Mouse (Mus musculus) C2C12 (cell line): Measurements from ENCODE around the gene 9830107B12Rik. TPM values are rescaled to one million over a fixed set of nuclear protein-coding genes. Genes with fewer than 3 reads are reported as not detected.

Experiments
- H3K27me3 ChIP-seq: one replicate; pipeline ENCODE4 v1.6.1; 2011; ENCODE audit not compliant: control insufficient read depth, insufficient read depth, insufficient read length
- H3K36me3 ChIP-seq: one replicate; pipeline ENCODE4 v1.6.1; 2011; ENCODE audit not compliant: control insufficient read depth, insufficient read depth
- H3K4me3 ChIP-seq: one replicate; pipeline ENCODE4 v1.5.1; 2011; ENCODE audit warnings: mild to moderate bottlenecking, control low read depth; ENCODE audit not compliant: poor library complexity, insufficient read depth, severe bottlenecking
- H3K79me2 ChIP-seq: one replicate; pipeline ENCODE4 v1.6.1; 2011; ENCODE audit not compliant: control insufficient read depth, insufficient read depth
- H3K79me3 ChIP-seq: one replicate; pipeline ENCODE4 v1.6.1; 2011; ENCODE audit warnings: low read depth, control low read depth
- H3ac ChIP-seq: one replicate; pipeline ENCODE3; 2011; ENCODE audit warnings: low read depth; ENCODE audit not compliant: control insufficient read depth, insufficient read length
- CEBPB ChIP-seq: IDR thresholded peaks from one replicate; pipeline ENCODE4 v1.6.1; 2011; ENCODE audit warnings: low read depth, mild to moderate bottlenecking, control low read depth, moderate library complexity
- CTCF ChIP-seq: IDR thresholded peaks from one replicate; pipeline ENCODE4 v1.5.1; 2011; ENCODE audit not compliant: control insufficient read depth, insufficient read depth, insufficient read length
- FOSL1 ChIP-seq: IDR thresholded peaks from one replicate; pipeline ENCODE4 v1.8.0; 2011; ENCODE audit warnings: mild to moderate bottlenecking, low read length; ENCODE audit not compliant: poor library complexity, insufficient read depth, severe bottlenecking
- MAX ChIP-seq: IDR thresholded peaks from one replicate; pipeline ENCODE4 v1.6.1; 2011; ENCODE audit warnings: mild to moderate bottlenecking, control low read depth
- MYOD1 ChIP-seq: IDR thresholded peaks from one replicate; pipeline ENCODE4 v1.6.1; 2011; ENCODE audit warnings: low read depth; ENCODE audit not compliant: control insufficient read depth, insufficient read length
- MYOG ChIP-seq: IDR thresholded peaks from one replicate; pipeline ENCODE4 v1.6.1; 2011; ENCODE audit not compliant: control insufficient read depth, insufficient read length; ENCODE audit errors: extremely low read depth
- USF1 ChIP-seq: IDR thresholded peaks from one replicate; pipeline ENCODE4 v1.6.1; 2011; ENCODE audit warnings: low read depth, mild to moderate bottlenecking, control low read depth, moderate library complexity
- polyA plus RNA-seq: library from polyadenylated mRNA; unstranded; fragments of >200 nt; fragmentation: generic; extraction: Trizol; gene quantifications from one replicate; pipeline ENCODE4 v1.2.1, GENCODE M21; 2012; ENCODE audit warnings: missing spikeins

The 9830107B12Rik gene
- polyA plus RNA-seq, 1 experiment: not detected

DNA sequence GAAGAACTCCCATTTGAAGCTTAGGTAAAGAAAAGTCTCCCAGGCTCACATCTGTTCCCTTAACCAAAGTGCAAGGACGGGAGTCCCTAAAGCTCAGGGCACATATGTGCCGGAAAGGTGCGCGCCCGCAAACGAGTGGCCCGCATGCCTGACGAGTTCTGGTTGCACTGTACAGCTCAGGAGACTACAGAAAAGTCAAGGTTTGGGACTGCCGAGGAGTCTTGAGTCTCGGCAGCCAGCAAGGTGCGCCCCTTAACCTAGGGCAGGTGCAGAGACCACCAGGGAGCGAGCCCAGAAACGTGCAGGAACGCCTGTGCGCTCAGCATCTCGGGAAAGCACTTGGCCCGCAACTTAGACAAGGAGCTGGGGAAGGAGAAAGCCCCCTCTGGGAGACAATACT, 49.7 kb downstream of the 9830107B12Rik start:
- no peak overlapping the region for H3K4me3 ChIP-seq
- peaks cover 53% of the 10 kb centered on the region for H3K27me3 ChIP-seq
- no peak overlapping the region for H3ac ChIP-seq
- H3K36me3 ChIP-seq: no peaks in the 10 kb centered on the region
- H3K79me3 ChIP-seq: no peaks in the 10 kb centered on the region
- no peaks in the 10 kb centered on the region for H3K79me2 ChIP-seq
- no peak for TF ChIP-seq MYOG

DNA sequence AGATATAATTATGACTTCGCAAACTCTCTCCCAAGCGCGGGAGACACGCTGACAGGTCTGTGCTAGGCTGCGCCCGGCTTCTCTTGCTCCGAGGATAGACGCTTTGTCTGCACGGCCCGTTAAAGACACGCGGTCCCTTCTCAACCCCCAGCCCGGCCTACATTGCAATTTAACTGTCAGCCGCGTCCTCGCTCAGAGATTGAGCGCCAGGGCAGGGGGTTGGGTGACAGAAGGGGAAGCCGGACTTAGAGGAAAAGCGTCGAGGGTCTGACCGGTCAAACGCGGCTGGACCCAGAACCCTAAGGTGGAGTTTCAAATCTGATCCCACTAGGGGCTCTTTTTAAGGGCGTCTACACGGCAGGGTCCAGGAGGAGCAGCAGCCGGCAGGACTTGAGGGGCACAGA, 50.3 kb downstream of the 9830107B12Rik start:
- no peak for TF ChIP-seq MYOD1
- no peak for TF ChIP-seq USF1
- TF ChIP-seq CEBPB: no peak
- no peak for TF ChIP-seq MAX
- TF ChIP-seq CTCF: no peak
- no peak for TF ChIP-seq MYOG
- TF ChIP-seq FOSL1: no peak
- no peaks in the 10 kb centered on the region for H3K79me3 ChIP-seq
- no peaks in the 10 kb centered on the region for H3K36me3 ChIP-seq
- no peaks in the 10 kb centered on the region for H3K79me2 ChIP-seq
- H3K4me3 ChIP-seq: no peak overlapping the region
- H3K27me3 ChIP-seq: peaks cover 53% of the 10 kb centered on the region
- H3ac ChIP-seq: no peak overlapping the region

DNA sequence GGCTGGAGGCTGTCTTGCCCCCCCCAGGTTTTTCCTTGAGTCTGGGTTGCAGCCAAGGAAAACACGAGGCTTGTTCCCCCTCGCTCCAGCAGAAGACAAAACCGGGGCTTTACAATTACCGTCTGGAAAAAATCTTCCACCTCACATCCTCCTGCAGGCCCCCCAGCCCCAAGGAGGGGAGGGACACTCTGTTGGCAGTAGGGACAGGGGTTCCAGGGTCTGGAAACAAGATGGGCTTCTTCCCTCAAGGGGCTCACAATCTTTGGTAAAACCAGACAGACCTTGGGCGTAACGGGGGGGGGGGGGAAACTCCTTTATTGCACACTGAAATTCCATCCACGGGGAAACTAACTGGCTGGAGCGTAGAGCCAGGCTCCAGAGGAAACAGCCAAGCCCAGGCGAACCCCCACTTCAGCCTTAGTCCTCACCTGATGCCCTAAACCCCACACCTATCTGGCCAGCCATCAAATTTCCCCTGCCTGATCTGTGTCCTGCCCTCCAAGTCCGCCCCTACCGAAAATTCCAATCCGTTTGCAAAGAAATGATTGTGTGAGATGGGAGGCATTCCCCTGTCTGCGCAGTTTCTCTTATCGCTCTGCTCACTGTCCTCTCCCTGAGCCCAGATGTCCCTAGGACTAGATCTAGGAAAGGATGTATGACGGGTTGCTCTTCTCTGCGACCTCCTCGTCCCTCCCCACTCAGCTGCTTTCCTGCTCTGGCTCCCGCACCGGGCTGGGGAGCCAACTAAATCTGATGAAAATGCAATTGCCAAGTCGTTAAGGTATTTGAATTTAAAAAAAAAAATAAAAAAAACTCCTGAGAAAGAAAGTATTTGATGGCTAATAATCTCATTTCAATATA, 51.0 kb downstream of the 9830107B12Rik start:
- TF ChIP-seq MYOD1: no peak
- TF ChIP-seq MYOG: no peak
- TF ChIP-seq CTCF: no peak
- TF ChIP-seq FOSL1: no peak
- TF ChIP-seq USF1: no peak
- no peak for TF ChIP-seq CEBPB
- TF ChIP-seq MAX: no peak
- Histone ChIP-seq H3K27me3 (peaks cover 58% of the 10 kb centered on the region), H3ac (no peak overlapping the region), H3K36me3 (no peaks in the 10 kb centered on the region), H3K4me3 (no peak overlapping the region), H3K79me3 (no peaks in the 10 kb centered on the region), H3K79me2 (no peaks in the 10 kb centered on the region)

DNA sequence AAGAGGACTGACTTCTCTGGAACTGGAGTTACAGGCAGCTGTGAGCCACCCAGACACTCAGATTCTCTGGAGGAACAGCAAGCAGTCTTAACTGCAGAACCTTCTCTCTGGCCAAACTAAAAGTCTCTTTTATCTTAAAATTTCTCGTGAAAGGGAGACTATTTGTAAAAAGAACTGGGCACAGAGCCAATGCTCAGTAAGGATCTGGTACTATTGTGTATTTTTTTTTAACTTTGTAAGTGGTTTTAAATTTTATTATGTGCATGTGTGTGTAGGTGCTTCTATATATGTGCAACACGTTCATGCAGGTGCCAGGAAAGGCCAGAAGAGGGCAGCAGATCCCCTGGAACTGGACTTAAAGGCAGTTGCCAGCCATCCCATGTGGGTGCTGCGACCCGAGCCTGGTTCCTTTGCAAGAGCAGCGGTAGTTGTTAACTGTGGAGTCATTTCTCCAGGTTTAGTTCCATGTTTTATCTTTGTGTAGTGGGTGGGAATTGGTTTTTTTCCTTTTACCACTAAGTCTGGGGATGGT, 52.7 kb downstream of the 9830107B12Rik start:
- no peak overlapping the region for H3K4me3 ChIP-seq
- peaks cover 44% of the 10 kb centered on the region for H3K27me3 ChIP-seq
- H3K36me3 ChIP-seq: no peaks in the 10 kb centered on the region
- H3K79me2 ChIP-seq: no peaks in the 10 kb centered on the region
- no peak for TF ChIP-seq USF1
- TF ChIP-seq CEBPB: no peak
- no peak for TF ChIP-seq MYOG
- no peak for TF ChIP-seq MYOD1
- TF ChIP-seq FOSL1: no peak
- TF ChIP-seq MAX: no peak
- TF ChIP-seq CTCF: no peak
- H3K79me3 ChIP-seq: no peaks in the 10 kb centered on the region
- no peak overlapping the region for H3ac ChIP-seq

GRCm38 (mm10) chr17:48090305-48090704, 55.8 kb downstream of the 9830107B12Rik start:
- Histone ChIP-seq H3K27me3 (peaks cover 13% of the 10 kb centered on the region), H3K36me3 (no peaks in the 10 kb centered on the region), H3K79me3 (no peaks in the 10 kb centered on the region), H3K79me2 (no peaks in the 10 kb centered on the region), H3K4me3 (no peak overlapping the region), H3ac (no peak overlapping the region)
- no peak for TF ChIP-seq MAX
- no peak for TF ChIP-seq USF1
- TF ChIP-seq CEBPB: no peak
- no peak for TF ChIP-seq CTCF
- no peak for TF ChIP-seq MYOG
- no peak for TF ChIP-seq FOSL1
- no peak for TF ChIP-seq MYOD1

- TF ChIP-seq MAX (no peak), CEBPB (no peak), MYOD1 (no peak), MYOG (no peak), USF1 (no peak), CTCF (no peak), FOSL1 (no peak)
- Histone ChIP-seq H3K4me3 (no peak overlapping the region), H3ac (no peak overlapping the region), H3K36me3 (no peaks in the 10 kb centered on the region), H3K79me3 (no peaks in the 10 kb centered on the region), H3K79me2 (no peaks in the 10 kb centered on the region), H3K27me3 (peaks cover 5% of the 10 kb centered on the region)
Observed at GRCm38 (mm10) chr17:48089446-48089845, 56.6 kb downstream of the 9830107B12Rik start.
